Mouse (Mus musculus): ENCODE data around the gene Egln3.

GRCm38 (mm10) chr12:54191608-54192304, 11.9 kb downstream of the Egln3 start:
- no peak for TF ChIP-seq CTCF (IDR thresholded peaks at IDR 0.05; ENCODE audit: low read depth)
- 0 out of 2 replicates have a peak, but pooled peaks have one; percentile 40 for TF ChIP-seq EP300 (IDR thresholded peaks at IDR 0.05; ENCODE audit: low read depth)
